Mouse (Mus musculus) G1E (cell line): ENCODE measurements at regions not wholly inside any gene's neighbourhood (a gene's known extent, or its start where the extent isn't known, plus 50 kb on each side); places are given as distances from the start of the nearest gene placed in this dataset.

ENCODE experiments used
- ATAC-seq: 2 replicates; pipeline ENCODE4 v1.8.0; 2016; ENCODE audit warnings: mild to moderate bottlenecking; ENCODE audit not compliant: insufficient number of reproducible peaks, poor library complexity, low FRiP score, severe bottlenecking; ENCODE audit errors: extremely low read depth
- DNase-seq: peaks from one replicate; pipeline ENCODE4 v3.0.0; 2012; ENCODE audit warnings: low spot score
- H3K27me3 ChIP-seq: 2 replicates; pipeline ENCODE4 v1.6.1; 2012; ENCODE audit warnings: mild to moderate bottlenecking, low read length, inconsistent platforms; ENCODE audit not compliant: insufficient read depth
- H3K36me3 ChIP-seq: replicated peaks from 2 replicates; pipeline ENCODE3; 2012; ENCODE audit warnings: mild to moderate bottlenecking, inconsistent platforms
- H3K4me1 ChIP-seq: 2 replicates; pipeline ENCODE4 v1.6.1; 2012; ENCODE audit warnings: low read depth, low read length, inconsistent platforms, mixed read lengths; ENCODE audit not compliant: insufficient read depth
- H3K4me3 ChIP-seq: 2 replicates; pipeline ENCODE4 v1.5.1; 2012; ENCODE audit warnings: low read depth, mild to moderate bottlenecking, inconsistent platforms, low read length, moderate library complexity, mixed read lengths
- H3K9me3 ChIP-seq: replicated peaks from 2 replicates; pipeline ENCODE4 v1.6.1; 2012; ENCODE audit warnings: inconsistent platforms
- CTCF ChIP-seq: IDR thresholded peaks from 2 replicates; pipeline ENCODE4 v1.5.1; 2012; ENCODE audit warnings: low read depth, low read length, inconsistent platforms, mixed read lengths
- GATA1 ChIP-seq: IDR thresholded peaks from 2 replicates; pipeline ENCODE4 v1.6.1; 2012; ENCODE audit warnings: borderline replicate concordance, low read length, inconsistent platforms, mixed read lengths
- GATA2 ChIP-seq: IDR thresholded peaks from 2 replicates; pipeline ENCODE4 v1.6.1; 2012; ENCODE audit warnings: low read depth, low read length, inconsistent platforms, borderline replicate concordance
- POLR2AphosphoS5 ChIP-seq: IDR thresholded peaks from 2 replicates; pipeline ENCODE4 v1.6.1; 2012; ENCODE audit warnings: low read depth, low read length, inconsistent platforms; ENCODE audit not compliant: insufficient replicate concordance
- TAL1 ChIP-seq: conservative IDR thresholded peaks from 2 replicates; pipeline ENCODE4 v1.6.1; 2012; ENCODE audit warnings: low read depth, low read length, inconsistent platforms, mixed read lengths

GRCm38 (mm10) chr17:66219669-66220435 is 96.5 kb downstream of the Ddx11 start:
- Histone ChIP-seq H3K9me3 (no peaks in the 10 kb centered on the region), H3K36me3 (no peaks in the 10 kb centered on the region), H3K4me3 (no peak overlapping the region), H3K27me3 (no peaks in the 10 kb centered on the region), H3K4me1 (no peaks in the 10 kb centered on the region)
- no peak for ATAC-seq
- DNase-seq = no peak
- TF ChIP-seq TAL1 = no peak
- TF ChIP-seq CTCF = no peak
- no peak for TF ChIP-seq GATA2
- no peak for TF ChIP-seq GATA1
- no peak for TF ChIP-seq POLR2AphosphoS5

DNA sequence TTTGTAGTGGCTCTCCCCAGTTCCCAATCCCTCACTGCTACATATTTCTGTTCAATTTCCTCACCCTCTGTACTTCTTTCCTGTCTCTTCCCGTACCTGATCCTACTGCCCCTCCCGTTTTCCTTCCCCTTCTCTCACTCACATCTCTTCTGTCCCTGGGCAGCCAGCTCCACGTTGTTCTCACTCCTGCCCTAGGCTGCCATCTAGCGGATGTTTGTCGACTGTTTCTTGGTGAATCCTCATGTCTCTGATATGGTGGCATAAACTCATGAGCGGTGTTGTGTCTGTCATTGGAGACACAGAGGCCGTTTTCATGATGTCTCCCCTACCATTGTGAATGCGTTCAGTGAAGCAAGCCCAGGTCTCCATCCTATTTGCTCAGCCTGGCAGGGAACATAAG is 97.9 kb downstream of the Ddx11 start:
- Histone ChIP-seq H3K27me3 (no peaks in the 10 kb centered on the region), H3K36me3 (no peaks in the 10 kb centered on the region), H3K9me3 (no peaks in the 10 kb centered on the region), H3K4me1 (no peaks in the 10 kb centered on the region), H3K4me3 (no peak overlapping the region)
- peak; percentile 56 for DNase-seq
- ATAC-seq = no peak; the same call in 1 of the 2 replicates
- TF ChIP-seq POLR2AphosphoS5 (no peak), CTCF (peak; percentile 31; the same call in 1 of the 2 replicates)

GRCm38 (mm10) chr17:66223711-66224110 is 100.4 kb downstream of the Ddx11 start:
- ATAC-seq = no peak
- H3K4me1 ChIP-seq = no peaks in the 10 kb centered on the region
- no peaks in the 10 kb centered on the region for H3K27me3 ChIP-seq
- TF ChIP-seq GATA2 = no peak
- no peak for TF ChIP-seq POLR2AphosphoS5
- no peak for TF ChIP-seq CTCF
- no peak for TF ChIP-seq GATA1
- no peak for TF ChIP-seq TAL1
- no peaks in the 10 kb centered on the region for H3K9me3 ChIP-seq
- no peaks in the 10 kb centered on the region for H3K36me3 ChIP-seq
- DNase-seq = no peak
- H3K4me3 ChIP-seq = no peak overlapping the region

DNA sequence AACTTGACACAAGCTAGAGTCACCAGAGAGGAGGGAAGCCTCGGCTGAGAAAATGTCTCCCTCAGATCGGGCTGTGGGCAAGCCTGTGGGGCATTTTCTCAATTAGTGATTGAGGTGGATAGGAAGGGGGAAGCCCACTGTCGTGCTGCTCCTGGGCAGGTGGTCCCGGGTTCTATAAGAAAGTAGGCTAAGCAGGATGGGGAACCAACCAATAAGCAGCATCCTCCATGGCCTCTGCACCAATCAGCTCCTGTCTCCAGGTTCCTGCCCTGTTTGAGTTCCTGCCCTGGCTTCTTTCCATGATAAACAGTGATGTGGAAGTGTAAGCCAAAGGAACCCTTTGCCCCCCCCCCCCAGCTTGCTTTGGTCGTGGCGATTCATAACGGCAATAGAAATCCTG is 100.9 kb downstream of the Ddx11 start:
- ATAC-seq = no peak
- no peaks in the 10 kb centered on the region for H3K27me3 ChIP-seq
- no peak for TF ChIP-seq POLR2AphosphoS5
- TF ChIP-seq GATA2 = no peak
- no peak for TF ChIP-seq GATA1
- TF ChIP-seq TAL1 = no peak
- no peak for TF ChIP-seq CTCF
- no peak for DNase-seq
- H3K9me3 ChIP-seq = no peaks in the 10 kb centered on the region
- no peaks in the 10 kb centered on the region for H3K36me3 ChIP-seq
- H3K4me1 ChIP-seq = no peaks in the 10 kb centered on the region
- no peak overlapping the region for H3K4me3 ChIP-seq

- ATAC-seq (no peak), DNase-seq (no peak)
- Histone ChIP-seq H3K27me3 (no peaks in the 10 kb centered on the region; the same call in 1 of the 2 replicates), H3K36me3 (no peaks in the 10 kb centered on the region), H3K9me3 (no peaks in the 10 kb centered on the region), H3K4me1 (no peaks in the 10 kb centered on the region; the same call in 1 of the 2 replicates), H3K4me3 (no peak overlapping the region)
- TF ChIP-seq CTCF = no peak
- no peak for TF ChIP-seq POLR2AphosphoS5
- no peak for TF ChIP-seq GATA2
- TF ChIP-seq TAL1 = no peak
- no peak for TF ChIP-seq GATA1
Observed at GRCm38 (mm10) chr17:66232391-66232790, 109.1 kb downstream of the Ddx11 start.

- Histone ChIP-seq H3K9me3 (no peaks in the 10 kb centered on the region), H3K36me3 (no peaks in the 10 kb centered on the region), H3K4me1 (no peaks in the 10 kb centered on the region; the same call in 1 of the 2 replicates), H3K27me3 (no peaks in the 10 kb centered on the region; the same call in 1 of the 2 replicates), H3K4me3 (no peak overlapping the region)
- DNase-seq (no peak), ATAC-seq (no peak)
- TF ChIP-seq TAL1 (no peak), POLR2AphosphoS5 (no peak), GATA1 (no peak), CTCF (no peak), GATA2 (no peak)
Observed at GRCm38 (mm10) chr17:66232891-66233421, 109.6 kb downstream of the Ddx11 start.
